Mouse (Mus musculus): ENCODE measurements around the gene St3gal6.
A peak's percentile ranks its signal among the peaks of the same experiment; 100 is the strongest.

St3gal6 gene

DNA sequence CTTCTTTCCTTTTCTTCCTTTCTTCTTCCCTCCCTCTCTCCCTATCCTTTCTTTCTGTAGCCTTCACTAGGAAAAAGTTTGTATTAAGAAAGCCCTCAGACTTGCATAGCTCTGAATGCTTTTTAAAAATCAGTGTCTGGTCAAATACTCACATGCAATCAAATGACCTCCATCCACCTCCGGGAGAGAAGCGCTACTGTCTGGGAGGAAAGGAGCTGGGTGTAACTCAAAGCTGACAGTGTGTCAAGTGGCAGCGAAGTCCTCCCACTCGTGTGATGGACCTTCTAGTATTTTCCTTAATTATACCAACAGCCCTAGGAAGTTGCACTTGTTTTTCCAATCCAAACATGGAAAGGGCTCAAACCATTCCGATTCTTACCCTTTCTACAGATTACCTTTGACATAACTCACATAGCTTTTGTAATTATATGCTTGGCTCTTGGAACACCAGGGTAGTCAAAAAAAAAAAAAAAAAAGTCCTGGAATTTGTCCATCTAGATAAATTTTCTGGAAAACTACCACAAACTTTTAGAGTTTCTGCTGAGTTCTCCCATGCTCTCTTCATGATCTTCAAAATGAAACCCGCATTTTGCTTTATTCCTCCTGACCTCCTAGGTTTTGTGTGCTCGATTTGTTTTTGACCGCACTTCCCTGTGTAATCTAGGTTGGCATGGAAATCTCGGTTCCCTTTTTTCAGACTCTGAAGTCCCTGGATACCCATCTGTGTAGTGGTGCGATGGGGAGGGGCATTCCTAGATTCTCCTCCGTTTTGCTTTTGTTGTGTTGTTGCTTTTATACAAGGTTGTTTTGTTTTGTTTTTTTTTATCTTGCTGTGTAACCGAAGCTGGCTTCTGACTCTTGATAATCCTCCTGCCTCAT lies at the start of gene St3gal6:
TSS of gene St3gal6 (minus strand) at position 272 of the 879 bp plus-strand sequence.
- DNase-seq (ENCODE audit: extremely low spot score, low spot score), result no peak

DNA sequence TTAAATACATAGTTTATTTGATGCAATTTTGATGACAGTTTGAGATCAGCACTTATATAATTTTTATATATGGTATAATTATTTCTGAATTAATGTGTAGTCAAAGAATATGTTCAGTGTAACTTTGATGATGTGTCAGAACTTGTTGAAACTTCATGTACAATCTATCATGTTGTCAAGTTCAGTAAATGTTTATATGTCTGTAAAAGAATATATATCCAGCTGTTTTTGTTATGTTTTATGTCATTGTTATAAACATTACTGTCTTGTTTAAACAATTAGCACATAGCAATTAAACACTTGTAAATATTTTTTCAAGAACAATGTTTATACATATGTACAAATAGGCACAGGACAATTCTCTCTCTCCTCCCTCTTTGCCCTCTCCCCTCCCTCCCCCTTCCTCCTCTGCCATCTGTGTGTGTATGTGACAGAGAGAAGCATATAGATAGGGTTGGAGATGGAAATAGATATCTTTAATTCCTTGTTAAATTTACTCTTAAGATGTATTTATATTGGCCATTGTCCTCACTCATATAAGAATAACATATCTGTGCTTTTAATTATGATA lies 46.7 kb upstream of the St3gal6 start:
- no peak for DNase-seq (ENCODE audit: extremely low spot score, low spot score)

DNA sequence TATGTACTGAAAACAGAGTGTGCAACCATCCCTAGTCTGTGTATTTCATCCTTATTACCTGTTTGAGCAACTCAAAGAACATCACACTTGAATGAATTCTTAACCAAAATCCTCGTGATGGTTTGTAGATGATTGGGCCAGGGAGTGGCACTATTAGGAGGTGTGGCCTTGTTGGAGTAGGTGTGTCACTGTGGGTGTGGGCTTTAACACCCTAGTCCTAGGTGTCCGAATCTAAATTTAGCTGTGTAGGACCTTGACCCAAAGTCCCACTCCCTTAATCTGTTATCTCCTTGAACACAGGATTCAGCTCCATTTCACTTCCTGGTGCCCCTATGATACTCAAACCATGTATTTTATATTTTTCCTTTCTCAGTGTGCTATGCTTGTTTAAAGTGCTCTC lies 37.2 kb upstream of the St3gal6 start:
- no peak for DNase-seq (ENCODE audit: extremely low spot score, low spot score)

DNA sequence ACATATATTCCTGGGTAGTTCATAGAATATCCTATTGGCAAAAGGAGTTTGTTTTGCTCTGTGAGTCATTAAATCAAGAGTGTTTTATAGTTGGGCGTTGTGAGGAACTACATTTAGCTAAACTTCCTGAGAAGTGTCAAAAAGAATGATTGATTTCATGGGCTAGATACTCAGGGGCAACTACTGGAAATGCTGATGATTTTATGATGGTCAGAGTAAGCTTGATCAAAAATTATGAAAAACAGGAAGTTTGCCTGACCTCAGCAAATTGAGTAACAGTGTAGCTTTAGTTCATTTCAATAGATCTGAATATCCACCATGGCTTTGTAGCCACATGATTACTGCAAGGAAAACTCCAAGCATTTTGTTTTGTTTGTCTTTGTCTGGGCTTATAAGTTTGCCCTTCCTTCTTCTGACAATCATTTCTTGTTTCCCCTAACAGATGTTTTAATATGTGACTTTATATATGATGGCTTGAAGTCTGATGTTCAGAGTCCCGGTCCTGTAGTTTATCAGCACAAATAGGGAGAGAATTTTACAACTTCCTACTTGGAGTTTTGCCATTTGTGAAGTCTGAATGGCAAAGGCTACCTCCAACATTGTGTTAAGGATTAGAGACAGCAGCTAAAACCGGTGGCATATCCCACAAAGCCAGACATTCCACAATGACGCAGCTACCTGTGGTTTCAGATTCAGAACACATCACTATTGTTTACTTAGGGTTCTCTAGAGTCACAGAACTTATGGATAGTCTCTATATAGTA lies 32.2 kb upstream of the St3gal6 start:
- no peak for DNase-seq (ENCODE audit: extremely low spot score, low spot score)

DNA sequence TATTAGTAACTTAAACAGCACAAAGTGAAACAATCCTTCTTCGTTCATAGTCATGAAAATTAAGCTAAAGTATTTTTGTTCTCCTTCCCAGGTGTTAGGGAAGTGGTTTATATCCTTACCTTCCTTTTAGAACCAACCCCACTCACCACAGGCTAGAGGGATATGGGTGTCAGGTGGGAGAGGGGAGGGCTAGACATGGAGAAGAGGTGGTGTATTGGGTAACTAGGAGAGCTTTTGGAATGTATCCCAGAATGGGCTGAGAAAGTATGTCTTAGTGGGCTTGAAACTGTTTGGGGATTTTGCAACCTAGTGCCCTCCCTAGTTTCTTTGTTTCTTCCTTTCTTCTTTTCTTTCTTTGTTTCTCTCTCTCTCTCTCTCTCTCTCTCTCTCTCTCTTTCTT lies 30.6 kb upstream of the St3gal6 start:
- DNase-seq (ENCODE audit: extremely low spot score, low spot score), result no peak

DNA sequence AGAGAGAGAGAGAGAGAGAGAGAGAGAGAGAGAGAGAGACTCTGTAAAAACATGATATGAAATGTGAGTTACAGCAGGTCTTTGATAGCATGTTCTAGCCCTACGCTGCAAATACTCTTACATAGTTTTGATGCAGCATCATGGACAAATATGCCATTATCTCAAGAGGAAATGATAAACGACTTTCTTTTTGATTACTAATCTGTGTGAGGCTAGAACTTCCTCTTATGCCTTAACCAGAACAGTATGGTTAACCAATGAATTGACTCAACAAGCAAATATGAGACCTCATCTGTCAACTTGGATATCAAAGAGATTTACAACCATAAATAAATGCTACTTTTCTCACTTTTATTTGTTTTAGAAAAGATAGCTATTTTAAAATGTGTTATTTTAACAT lies 24.0 kb upstream of the St3gal6 start:
- no peak for DNase-seq (ENCODE audit: extremely low spot score, low spot score)

DNA sequence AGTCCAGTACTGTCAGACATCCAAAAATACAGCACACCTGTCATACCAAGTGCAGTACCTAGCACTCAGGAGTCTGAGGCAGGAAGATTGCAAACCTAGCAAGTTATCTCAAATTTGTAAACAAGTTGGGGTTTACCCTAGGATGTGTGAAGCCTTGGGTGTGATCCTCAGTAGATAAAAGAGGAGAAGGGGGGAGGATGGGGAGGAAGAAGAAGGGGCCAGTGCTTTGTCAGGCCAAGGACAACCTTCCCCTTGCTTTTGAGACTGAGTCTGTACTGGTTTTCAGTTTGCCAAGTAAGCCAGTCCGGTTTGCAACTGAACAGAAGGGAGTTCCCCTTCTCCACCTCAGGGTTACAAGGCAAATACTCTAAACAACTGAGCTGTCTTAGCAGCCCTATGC lies 22.1 kb upstream of the St3gal6 start:
- DNase-seq (ENCODE audit: extremely low spot score, low spot score), result no peak

DNA sequence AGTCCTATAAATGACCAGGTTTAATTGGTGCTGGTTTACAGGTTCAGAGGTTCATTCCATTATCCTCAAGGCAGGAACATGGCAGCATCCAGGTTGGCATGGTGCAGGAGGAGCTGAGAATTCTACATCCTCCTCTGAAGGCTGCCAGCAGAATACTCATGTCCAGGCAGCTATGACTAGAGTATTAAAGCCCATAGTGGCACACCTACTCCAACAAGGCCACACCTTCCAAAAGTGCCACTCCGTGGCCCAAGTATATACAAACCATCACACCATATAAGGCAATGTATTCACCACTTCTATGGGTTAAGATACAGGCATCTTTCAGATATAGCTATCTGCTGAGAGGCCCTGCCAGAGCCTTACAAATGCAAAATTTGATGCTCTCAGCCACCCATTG lies 15.4 kb upstream of the St3gal6 start:
- no peak for DNase-seq (ENCODE audit: extremely low spot score, low spot score)

DNA sequence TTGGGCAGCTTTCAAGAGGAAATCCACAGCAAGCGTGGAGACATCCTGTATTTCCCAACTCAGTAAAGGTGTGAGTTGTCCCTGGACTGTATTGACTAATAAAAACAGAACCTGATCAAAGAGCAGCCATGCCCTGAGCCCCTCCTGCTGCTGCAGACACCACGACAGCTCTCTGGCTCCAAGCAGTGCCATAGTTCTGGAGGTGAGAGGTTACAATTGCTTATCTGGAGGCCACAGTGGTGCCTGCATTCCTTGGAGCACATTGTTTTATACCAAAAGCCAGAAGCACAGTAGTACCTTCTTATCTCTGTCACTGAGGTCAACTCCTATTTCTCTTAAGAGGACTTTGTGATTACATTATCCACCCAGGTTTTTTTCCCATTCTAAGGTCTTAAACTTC lies 15.0 kb upstream of the St3gal6 start:
- no peak for DNase-seq (ENCODE audit: extremely low spot score, low spot score)

DNA sequence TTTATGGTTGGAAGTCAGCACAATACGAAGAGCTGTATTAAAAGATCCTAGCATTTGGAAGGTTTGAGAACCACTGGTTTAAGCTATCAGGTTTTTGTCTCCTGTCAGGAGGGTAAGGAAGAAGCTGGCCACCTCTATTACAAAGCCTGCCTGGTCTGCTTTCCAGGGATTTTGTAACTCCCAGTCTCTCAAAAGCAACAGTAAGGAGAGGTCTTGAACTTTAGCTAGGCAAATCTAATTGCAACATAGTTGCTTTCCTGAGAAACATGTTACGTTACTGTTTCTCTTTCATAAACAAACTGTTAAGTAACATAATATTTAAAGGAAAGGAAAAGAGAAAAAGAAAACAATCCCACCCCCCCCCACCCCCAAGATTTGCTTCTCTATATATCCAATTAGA lies 12.0 kb upstream of the St3gal6 start:
- DNase-seq (ENCODE audit: extremely low spot score, low spot score), result no peak

DNA sequence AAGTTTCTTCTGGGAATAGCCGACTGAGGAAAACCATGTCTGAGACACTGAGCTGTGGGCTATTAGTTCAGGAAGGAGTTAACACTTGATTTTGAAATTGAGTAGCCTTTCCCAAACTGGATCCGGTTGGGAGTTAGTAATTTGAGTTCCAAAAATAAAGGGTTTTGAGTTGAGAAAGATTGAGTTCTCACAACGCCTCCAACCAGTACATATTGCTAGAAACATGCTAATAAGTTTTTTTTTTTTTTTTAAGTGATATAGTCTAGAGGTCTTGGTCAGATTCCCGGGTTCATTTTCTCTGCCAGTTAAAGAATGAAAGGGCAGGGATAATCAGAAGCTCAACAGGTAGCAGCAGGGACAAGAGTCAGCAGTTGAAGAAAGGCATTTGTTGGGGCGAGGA lies 11.2 kb upstream of the St3gal6 start:
- no peak for DNase-seq (ENCODE audit: extremely low spot score, low spot score)

DNA sequence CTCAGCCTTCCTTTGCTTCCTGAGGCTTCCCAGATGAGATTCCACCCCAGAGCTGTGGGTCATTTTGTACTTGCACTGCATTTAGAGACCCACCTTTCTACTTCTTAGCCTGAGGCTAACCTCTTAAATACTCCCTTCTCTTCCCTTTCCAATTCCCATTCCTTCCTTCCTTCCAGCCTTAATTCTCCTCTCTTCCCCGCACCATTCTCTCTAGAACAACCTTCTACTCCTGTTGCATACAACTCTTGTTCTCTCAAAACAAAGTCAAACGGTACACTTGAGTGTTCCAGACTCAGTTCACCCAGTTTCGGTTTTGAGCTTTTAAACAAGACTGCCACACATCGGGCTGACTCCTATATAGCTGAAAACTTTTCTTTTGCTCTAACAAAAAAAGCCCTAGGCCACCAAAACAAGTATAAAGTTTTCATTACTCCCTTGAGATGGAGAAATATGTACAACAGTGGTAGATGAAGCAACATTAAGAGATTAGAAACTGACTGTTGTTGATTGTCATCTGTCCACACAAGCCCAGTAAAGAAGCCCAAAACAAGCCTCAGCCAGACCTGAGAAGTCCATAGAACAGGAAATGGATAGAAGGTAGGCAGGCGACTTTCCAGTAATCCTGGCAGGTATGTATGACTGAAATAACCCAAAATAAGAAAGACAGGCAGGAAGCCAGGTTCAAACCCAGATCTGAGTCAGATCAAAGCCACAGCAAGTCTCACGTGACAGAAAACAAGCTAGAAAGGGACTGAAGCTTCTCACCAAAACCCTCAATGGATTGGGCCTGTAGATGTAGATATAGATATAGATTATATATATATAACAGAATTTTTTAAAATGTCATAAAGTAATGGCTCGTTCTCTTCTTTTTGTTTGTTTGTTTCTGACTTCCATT lies 10.5 kb upstream of the St3gal6 start:
- DNase-seq (ENCODE audit: extremely low spot score, low spot score), result no peak

DNA sequence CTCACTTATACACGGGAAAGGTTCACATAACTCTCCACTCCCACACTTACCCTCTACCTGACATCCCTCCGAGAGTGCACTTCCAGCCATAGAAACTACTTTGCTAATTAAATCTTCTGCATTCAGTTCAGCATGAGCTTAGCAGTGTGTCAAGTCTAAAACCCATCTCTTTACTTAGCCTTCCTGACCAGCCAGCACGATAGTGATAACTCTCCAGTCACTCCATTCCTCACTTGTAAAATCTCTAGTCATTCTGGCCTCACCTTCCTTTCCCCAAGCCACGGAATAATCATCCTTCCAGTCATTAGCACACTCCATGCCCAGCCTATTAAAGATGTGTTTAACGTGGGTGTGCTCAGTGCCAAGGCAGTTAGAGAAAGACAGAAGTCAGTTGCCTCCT lies 9.7 kb upstream of the St3gal6 start:
- no peak for DNase-seq (ENCODE audit: extremely low spot score, low spot score)

DNA sequence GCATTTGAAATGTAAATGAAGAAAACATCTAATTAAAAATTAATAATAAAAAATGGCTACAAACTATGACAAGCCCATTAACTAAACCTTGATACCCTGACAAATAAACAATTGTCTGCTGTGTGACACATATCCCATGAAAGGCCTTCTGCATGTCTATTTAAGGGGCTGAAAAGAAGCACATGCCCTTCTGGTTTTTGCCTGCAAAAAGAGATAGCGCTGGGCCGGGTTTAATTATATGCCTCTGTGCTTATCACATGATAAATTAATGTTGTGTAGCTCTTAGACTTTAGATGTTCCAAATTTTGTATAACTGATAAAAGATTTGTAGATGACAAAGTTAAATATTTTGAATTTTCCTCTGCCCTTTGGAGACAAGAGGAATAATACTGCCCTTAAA lies 9.2 kb upstream of the St3gal6 start:
- no peak for DNase-seq (ENCODE audit: extremely low spot score, low spot score)

DNA sequence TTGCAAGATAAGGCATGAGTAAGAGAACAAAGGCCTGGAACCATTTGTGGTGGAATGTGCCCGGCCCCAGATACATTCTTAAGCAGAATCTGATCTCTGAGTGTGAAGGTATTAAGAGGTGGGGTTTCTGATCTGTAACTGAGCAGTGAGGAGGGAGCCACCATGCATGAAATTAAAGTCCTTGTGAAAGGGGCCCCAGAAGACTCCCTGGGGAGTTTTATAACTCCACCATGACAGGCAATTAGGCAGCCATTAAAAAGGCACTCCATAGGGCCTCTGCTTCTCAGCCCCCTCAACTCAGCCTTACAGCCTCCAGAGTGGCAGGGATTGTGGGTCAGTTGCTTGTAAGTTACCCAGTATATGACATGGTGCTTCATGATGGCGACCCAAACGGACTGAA lies 8.5 kb upstream of the St3gal6 start:
- DNase-seq (ENCODE audit: extremely low spot score, low spot score), result no peak

DNA sequence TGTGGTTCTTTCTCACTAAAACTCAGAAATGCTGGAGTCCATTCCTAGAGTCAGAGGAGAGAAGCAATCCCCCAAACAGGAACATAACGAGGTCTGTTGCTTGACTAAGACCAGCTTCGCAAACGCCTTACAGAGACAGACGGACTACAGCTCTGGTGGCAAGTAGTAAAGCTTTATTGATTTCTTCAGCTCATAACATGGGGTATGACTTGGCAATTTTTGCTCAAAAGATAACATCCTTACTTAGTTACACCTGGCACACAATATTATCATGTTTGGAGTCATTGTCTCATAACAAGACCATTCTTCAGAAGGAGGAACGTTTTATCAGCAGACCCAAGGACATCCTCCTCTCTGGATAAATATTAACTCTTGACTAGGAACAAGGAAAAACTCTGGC lies 3.8 kb upstream of the St3gal6 start:
- DNase-seq (ENCODE audit: extremely low spot score, low spot score), result no peak

DNA sequence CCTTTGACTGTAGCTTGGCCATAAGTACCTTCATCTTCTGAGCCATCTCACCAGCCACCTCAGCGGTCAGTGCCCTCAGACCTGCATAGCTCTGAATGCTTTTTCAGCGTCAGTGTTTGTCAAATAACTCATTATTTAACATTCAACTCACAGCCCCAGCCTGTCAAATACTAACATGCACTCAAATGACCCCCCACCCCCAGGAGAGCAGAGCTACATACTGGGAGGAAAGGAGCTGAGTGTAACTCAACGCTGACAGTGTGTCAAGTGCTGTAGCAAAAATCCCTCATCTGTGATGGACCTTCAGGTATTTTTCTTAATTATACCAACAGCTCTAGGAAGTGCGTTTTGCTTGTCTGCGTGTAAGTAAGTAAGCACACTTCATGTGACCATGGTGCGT lies 2.7 kb upstream of the St3gal6 start:
- no peak for DNase-seq (ENCODE audit: extremely low spot score, low spot score)

DNA sequence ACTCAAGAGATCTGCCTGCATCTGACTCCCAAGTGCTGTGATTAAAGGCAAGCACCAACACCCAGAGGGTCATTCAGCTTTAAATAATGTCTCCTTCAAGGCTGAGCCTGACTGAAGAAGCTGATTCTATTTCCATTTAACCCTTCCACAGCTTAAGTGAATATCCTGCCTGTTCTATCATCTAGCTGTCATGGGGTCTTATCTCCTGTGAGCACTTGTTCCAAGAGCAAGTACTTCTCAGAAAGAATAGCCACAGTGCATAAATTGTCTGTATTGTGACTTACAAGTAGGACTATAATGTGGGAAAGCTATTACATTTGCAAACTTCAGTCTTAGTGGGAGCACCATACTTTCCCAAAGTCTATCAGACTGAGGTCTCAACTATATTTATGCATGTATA lies 1.8 kb upstream of the St3gal6 start:
- no peak for DNase-seq (ENCODE audit: extremely low spot score, low spot score)

DNA sequence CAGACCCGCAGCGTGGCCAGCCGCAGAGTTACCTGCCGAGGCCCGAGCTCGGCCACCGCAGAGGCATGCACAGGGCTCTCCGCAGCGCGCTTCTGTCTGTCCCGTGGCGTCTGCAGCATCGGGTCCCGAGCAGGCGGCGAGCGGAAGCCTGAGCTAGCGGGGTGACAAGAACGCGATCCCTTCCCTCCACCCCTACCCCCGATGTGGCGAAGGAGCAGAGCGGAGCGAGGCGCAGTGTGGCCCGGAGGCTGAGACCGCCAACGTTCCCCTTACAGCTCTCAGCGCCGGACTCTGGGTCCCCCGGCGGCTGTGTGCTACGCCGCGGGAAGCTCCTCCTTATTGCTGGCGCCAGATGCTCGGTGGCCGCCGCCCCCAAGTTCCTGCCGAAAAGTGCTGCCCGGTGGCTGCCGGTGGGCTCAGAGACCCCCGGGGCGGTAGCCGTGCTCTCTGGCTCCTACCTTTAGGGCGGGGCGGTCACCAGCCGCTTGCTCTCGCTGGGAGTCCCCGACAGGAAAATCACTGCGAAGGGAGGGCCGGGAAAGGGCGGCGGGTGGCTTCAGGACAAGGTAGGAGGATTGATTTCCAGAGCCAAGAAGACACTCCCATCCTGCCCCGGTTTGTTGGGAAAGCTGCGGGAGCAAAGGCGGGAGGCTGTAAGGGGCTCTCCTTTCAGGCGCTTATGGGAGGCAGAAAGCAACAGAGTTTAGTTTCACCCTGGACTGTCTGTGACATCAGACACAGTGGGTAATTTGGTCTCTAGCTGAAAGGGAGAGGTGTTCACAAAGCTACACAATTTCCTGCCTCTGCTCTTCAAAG lies 791 bp downstream of the St3gal6 start:
- peak; percentile 83 for DNase-seq (ENCODE audit: extremely low spot score, low spot score)

DNA sequence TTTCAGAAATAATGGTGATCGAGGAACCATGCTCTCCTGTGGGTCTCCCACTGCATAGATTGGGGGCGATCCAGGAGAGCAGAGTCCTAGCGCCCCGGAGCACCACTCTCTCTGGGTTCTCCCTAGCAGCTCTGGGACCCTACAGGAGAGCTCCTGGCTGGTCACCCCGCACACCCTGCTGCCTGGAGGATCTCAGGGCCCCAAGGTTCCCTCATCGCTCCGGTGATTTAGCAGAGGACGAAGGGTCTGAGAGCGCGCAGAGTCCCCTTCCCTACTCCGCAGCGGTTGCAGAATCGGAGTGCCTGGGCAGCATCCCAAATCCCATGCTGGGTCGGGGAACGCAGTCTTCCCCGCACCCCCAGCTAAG lies 1.4 kb downstream of the St3gal6 start:
- DNase-seq (ENCODE audit: extremely low spot score, low spot score), result no peak

DNA sequence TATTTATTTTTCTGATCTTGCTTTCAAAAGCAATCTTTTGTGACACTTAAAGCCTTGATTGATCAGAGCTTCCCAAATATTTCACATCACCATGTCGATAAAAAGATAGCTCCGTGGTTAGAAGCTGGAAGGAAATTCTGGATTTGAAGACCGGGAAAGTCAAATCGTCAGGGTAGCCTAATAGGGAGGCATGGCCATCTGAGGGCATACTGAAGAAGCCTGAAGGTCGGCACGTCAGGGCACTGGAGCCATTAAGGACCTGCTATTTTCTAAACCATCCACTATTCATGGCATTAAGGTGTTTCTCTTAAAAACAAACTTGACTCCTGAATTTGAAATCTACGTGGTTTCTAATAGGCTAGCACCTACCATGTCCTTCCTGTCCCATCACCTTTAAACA lies 2.1 kb downstream of the St3gal6 start:
- no peak for DNase-seq (ENCODE audit: extremely low spot score, low spot score)

All from neural tube, embryonic 10.5 days (tissue).